Mouse (Mus musculus): ENCODE measurements around the gene 2310046K23Rik.

GRCm38 (mm10) chr3:92486307-92486706 lies 48.0 kb downstream of the 2310046K23Rik start:
- TF ChIP-seq CTCF (IDR thresholded peaks at IDR 0.05; ENCODE audit: low read depth) = no peak
- no peak for TF ChIP-seq EP300 (IDR thresholded peaks at IDR 0.05; ENCODE audit: low read depth)
